In the genomic region with DNA sequence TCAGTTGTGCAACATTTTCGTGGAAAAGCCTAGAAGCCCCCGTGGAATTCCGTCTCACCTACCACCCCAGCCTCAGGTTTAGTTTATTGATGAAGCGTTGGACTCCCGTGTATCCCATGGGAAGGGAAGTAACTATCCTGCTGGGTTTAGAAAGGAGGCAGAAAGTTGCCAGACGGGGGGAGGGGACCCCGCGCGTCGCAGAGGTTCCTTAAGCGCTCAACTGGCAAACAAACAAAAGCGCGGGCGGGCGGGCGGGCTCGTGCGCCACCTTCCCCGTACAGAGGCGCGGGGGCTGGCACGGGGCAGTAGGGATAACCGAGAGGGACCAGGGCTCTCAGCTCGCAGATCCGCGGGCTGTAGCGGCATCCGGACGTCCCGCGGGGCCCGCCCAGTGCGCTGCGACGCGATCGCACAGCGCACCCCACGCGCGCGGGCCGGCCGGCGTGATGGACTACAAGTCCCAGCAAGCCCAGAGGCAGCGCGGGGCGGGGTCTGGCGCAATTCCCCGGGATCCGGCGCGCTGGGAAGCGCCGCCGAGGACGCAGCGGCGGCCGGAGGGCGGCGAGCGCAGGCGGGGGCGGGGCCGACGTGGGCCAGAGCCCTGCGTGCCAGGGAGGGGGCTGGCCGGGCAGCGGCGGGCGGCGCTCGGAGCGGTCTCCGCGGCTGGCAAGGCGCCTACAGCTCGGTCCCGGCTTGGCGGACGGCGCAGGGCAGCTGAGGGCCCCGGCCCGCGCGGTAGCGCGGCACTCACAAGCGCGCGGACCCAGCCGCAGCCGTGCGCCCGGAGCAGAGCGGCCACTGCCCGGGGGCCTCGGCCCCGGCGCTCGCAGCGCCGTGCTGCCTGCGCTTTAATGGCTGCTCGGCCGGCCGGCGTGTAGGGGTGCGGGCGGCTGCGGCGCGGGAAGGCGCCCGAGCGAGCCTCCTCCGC, we compare ENCODE assay signal across 8 mouse cellular contexts. TPM values are rescaled to one million over a fixed set of nuclear protein-coding genes. Genes with fewer than 3 reads are reported as not detected.
DNase-seq lines count a peak whose midpoint lies in the region; ATAC-seq and TF ChIP-seq lines count a peak whose summit lies in the region.

Gene Agap1 (plus strand): TSS at position 611 of the 928 bp plus-strand sequence.

- no peak for TF ChIP-seq POLR2A in kidney, adult 2 months (IDR thresholded peaks at IDR 0.05; ENCODE audit: low read depth, low read length)

- peak; percentile 87 for ATAC-seq in embryonic facial prominence, embryonic 13.5 days (ENCODE audit: insufficient number of reproducible peaks, insufficient read depth, low FRiP score, low TSS enrichment, low read depth)
- peak; percentile 94 for ATAC-seq in limb, embryonic 11.5 days (ENCODE audit: insufficient number of reproducible peaks, low FRiP score, low TSS enrichment, low read depth)
- peak; percentile 95 for ATAC-seq in midbrain, embryonic 13.5 days
- no peak for ATAC-seq in activated CD4-positive, CD25-positive, alpha-beta regulatory T cell, adult 4 months

- H3K4me2 ChIP-seq in embryonic facial prominence, embryonic 13.5 days, result peak within 1 kb of the TSS; percentile 93
- H3K4me2 ChIP-seq in limb, embryonic 11.5 days (ENCODE audit: low read depth, severe bottlenecking), result peak within 1 kb of the TSS; percentile 96
- peak within 1 kb of the TSS; percentile 92 for H3K4me2 ChIP-seq in midbrain, embryonic 13.5 days (replicated peaks)

- no peaks in the 10 kb centered on the region for H3K27me3 ChIP-seq in embryonic facial prominence, embryonic 13.5 days
- no peaks in the 10 kb centered on the region for H3K27me3 ChIP-seq in kidney, adult 2 months (replicated peaks; ENCODE audit: control insufficient read depth, insufficient read depth, low read length)
- H3K27me3 ChIP-seq in limb, embryonic 11.5 days (ENCODE audit: control insufficient read depth, insufficient read depth, low read length), result no peaks in the 10 kb centered on the region
- no peaks in the 10 kb centered on the region; the same call in 1 of the 2 replicates for H3K27me3 ChIP-seq in midbrain, embryonic 13.5 days

- no peaks in the 10 kb centered on the region for H3K36me3 ChIP-seq in embryonic facial prominence, embryonic 13.5 days
- no peaks in the 10 kb centered on the region for H3K36me3 ChIP-seq in kidney, adult 2 months (ENCODE audit: control insufficient read depth, insufficient read depth, low read length)
- H3K36me3 ChIP-seq in limb, embryonic 11.5 days (ENCODE audit: control insufficient read depth, insufficient read depth, low read length), result peaks cover 3% of the 10 kb centered on the region; the same call in 1 of the 2 replicates
- 0 out of 2 replicates have a peak, but pooled peaks cover 8% of the 10 kb centered on the region for H3K36me3 ChIP-seq in midbrain, embryonic 13.5 days

- peak within 1 kb of the TSS; percentile 82 for H3K27ac ChIP-seq in embryonic facial prominence, embryonic 13.5 days
- peak within 1 kb of the TSS; percentile 89 for H3K27ac ChIP-seq in kidney, adult 2 months (ENCODE audit: insufficient read depth, low read depth, low read length)
- peak within 1 kb of the TSS; percentile 51; the same call in 1 of the 2 replicates for H3K27ac ChIP-seq in limb, embryonic 11.5 days (replicated peaks; ENCODE audit: low read depth, low read length)
- H3K27ac ChIP-seq in midbrain, embryonic 13.5 days, result peak within 1 kb of the TSS; percentile 90

- TF ChIP-seq CTCF in kidney, adult 2 months (conservative IDR thresholded peaks at IDR 0.05; ENCODE audit: insufficient read depth, insufficient read length, low read depth, low read length), result no peak

- 0 out of 2 replicates have a peak, but pooled peaks cover 3% of the 10 kb centered on the region for H3K9me3 ChIP-seq in embryonic facial prominence, embryonic 13.5 days
- 0 out of 2 replicates have a peak, but pooled peaks cover 2% of the 10 kb centered on the region for H3K9me3 ChIP-seq in limb, embryonic 11.5 days (ENCODE audit: control insufficient read depth, low read length)
- H3K9me3 ChIP-seq in midbrain, embryonic 13.5 days, result 0 out of 2 replicates have a peak, but pooled peaks cover 8% of the 10 kb centered on the region

- peak; percentile 87 to 89 for DNase-seq in adrenal gland, postnatal 4 days (ENCODE audit: low spot score in 2 of 2)
- peak; percentile 94 to 96 for DNase-seq in heart, adult 18-20 months
- peak; percentile 98 for DNase-seq in kidney, adult 2 months
- DNase-seq in limb, embryonic 11.5 days (ENCODE audit: low spot score), result peak; percentile 95
- peak; percentile 50 to 54 for DNase-seq in spleen, adult 18-20 months

- peaks cover 26% of the 10 kb centered on the region for H3K4me1 ChIP-seq in embryonic facial prominence, embryonic 13.5 days
- H3K4me1 ChIP-seq in kidney, adult 2 months (ENCODE audit: control insufficient read depth, insufficient read depth, low read length), result peaks cover 15% of the 10 kb centered on the region; the same call in 1 of the 2 replicates
- H3K4me1 ChIP-seq in limb, embryonic 11.5 days (ENCODE audit: control insufficient read depth, insufficient read depth, low read length), result peaks cover 19% of the 10 kb centered on the region
- peaks cover 27% of the 10 kb centered on the region for H3K4me1 ChIP-seq in midbrain, embryonic 13.5 days (replicated peaks)

- H3K4me3 ChIP-seq in embryonic facial prominence, embryonic 13.5 days, result peak within 1 kb of the TSS; percentile 83
- peak within 1 kb of the TSS; percentile 72 for H3K4me3 ChIP-seq in kidney, adult 2 months (ENCODE audit: insufficient read depth, low read depth, low read length)
- peak within 1 kb of the TSS; percentile 79 for H3K4me3 ChIP-seq in limb, embryonic 11.5 days (ENCODE audit: low read depth, low read length)
- H3K4me3 ChIP-seq in midbrain, embryonic 13.5 days (replicated peaks), result peak within 1 kb of the TSS; percentile 80

- WGBS in embryonic facial prominence, embryonic 13.5 days, result under 1% methylated on average over 82 of the region's 118 CpGs
- WGBS in kidney, adult 2 months, result under 1% methylated on average over 107 of the region's 118 CpGs
- WGBS in limb, embryonic 11.5 days, result under 1% methylated on average over 109 of the region's 118 CpGs
- WGBS in midbrain, embryonic 13.5 days, result under 1% methylated on average over 82 of the region's 118 CpGs

- H3K9ac ChIP-seq in embryonic facial prominence, embryonic 13.5 days, result peak within 1 kb of the TSS; percentile 88
- H3K9ac ChIP-seq in limb, embryonic 11.5 days (ENCODE audit: low read length), result peak within 1 kb of the TSS; percentile 73
- peak within 1 kb of the TSS; percentile 88 for H3K9ac ChIP-seq in midbrain, embryonic 13.5 days (replicated peaks)

RNA-seq across cellular contexts. Expression of gene Agap1, which starts in this region (rescaled TPM):
- 10 to 100 TPM; 85.5 to 97.5 TPM for total RNA-seq in adrenal gland, postnatal 4 days (2021)
- 12.2 and 14.4 TPM in 2 replicates for polyA plus RNA-seq in embryonic facial prominence, embryonic 13.5 days (2015; fragmentation: Nextera tagmentation; extraction: Ambion mirVana)
- 10 to 100 TPM; 59.4 to 59.7 TPM for total RNA-seq in heart, adult 18-20 months (2021)
- polyA plus RNA-seq in kidney, adult 2 months (2012; rRNA removed), result 29.3 and 31.6 TPM in 2 replicates
- 14.0 and 17.3 TPM in 2 replicates for polyA plus RNA-seq in limb, embryonic 11.5 days (2014; fragmentation: Nextera tagmentation; extraction: Ambion mirVana)
- 41.4 and 50.2 TPM in 2 replicates for polyA plus RNA-seq in midbrain, embryonic 13.5 days (2015; fragmentation: Nextera tagmentation; extraction: Ambion mirVana)
- under 1 TPM; 0.04 to 0.05 TPM for polyA plus RNA-seq in activated CD4-positive, CD25-positive, alpha-beta regulatory T cell, adult 4 months (2017; shearing (Covaris generic))

Comparison
In these comparisons a context has a peak if more than half of its experiments do, and no peak if none do; other contexts are left out.
1. RNA of gene Agap1 (polyA plus RNA-seq): 41.4 to 50.2 TPM in midbrain, embryonic 13.5 days, 29.3 to 31.6 TPM in kidney, adult 2 months, 12.2 to 14.4 TPM in embryonic facial prominence, embryonic 13.5 days and 14.0 to 17.3 TPM in limb, embryonic 11.5 days; 0.04 to 0.05 TPM in activated CD4-positive, CD25-positive, alpha-beta regulatory T cell, adult 4 months; every median in the first group is over 10 times any median in the second.
2. Peak in every context shown above with its lines, with median percentiles within 50 percentile points of each other: DNase-seq, H3K27ac ChIP-seq, H3K4me2 ChIP-seq, H3K4me3 ChIP-seq and H3K9ac ChIP-seq.